Mouse (Mus musculus) embryonic facial prominence, embryonic 12.5 days (tissue): ENCODE data around the gene Dnmt1. TPM values are rescaled to one million over a fixed set of nuclear protein-coding genes. Genes with fewer than 3 reads are reported as not detected.

Source experiments
- ATAC-seq: fragments of 200-750 bp; cut with Nextera tagmentation; 2 replicates; pipeline ENCODE4 v1.8.0; 2017; ENCODE audit not compliant: insufficient number of reproducible peaks, insufficient read depth, low FRiP score, low TSS enrichment
- H3K27ac ChIP-seq: fragments of 300-500 bp; sonication (generic); 2 replicates; pipeline ENCODE4 v1.5.1; 2016; ENCODE audit warnings: mild to moderate bottlenecking
- H3K27me3 ChIP-seq: fragments of 300-500 bp; sonication (generic); 2 replicates; pipeline ENCODE4 v1.6.1; 2016; ENCODE audit warnings: mild to moderate bottlenecking, moderate library complexity
- H3K36me3 ChIP-seq: fragments of 300-500 bp; sonication (generic); 2 replicates; pipeline ENCODE4 v1.6.1; 2016; ENCODE audit warnings: mild to moderate bottlenecking
- H3K4me1 ChIP-seq: fragments of 300-500 bp; sonication (generic); 2 replicates; pipeline ENCODE4 v1.6.1; 2016
- H3K4me2 ChIP-seq: fragments of 300-500 bp; sonication (generic); replicated peaks from 2 replicates; pipeline ENCODE4 v1.6.1; 2016; ENCODE audit warnings: mild to moderate bottlenecking, moderate library complexity
- H3K4me3 ChIP-seq: fragments of 300-500 bp; sonication (generic); 2 replicates; pipeline ENCODE4 v1.5.1; 2016; ENCODE audit warnings: mild to moderate bottlenecking
- H3K9ac ChIP-seq: fragments of 300-500 bp; sonication (generic); 2 replicates; pipeline ENCODE4 v1.6.1; 2016; ENCODE audit warnings: mild to moderate bottlenecking, moderate library complexity
- H3K9me3 ChIP-seq: fragments of 300-500 bp; sonication (generic); 2 replicates; pipeline ENCODE4 v1.6.1; 2016; ENCODE audit warnings: mild to moderate bottlenecking, moderate library complexity
- WGBS: fragments of 180-500 bp; shearing (Covaris S2); methylation state at CpG from one replicate; pipeline ENCODE4 v1.1.7; 2016; 5-methylcytosine and 5-hydroxymethylcytosine counted together
- polyA plus RNA-seq: library from polyadenylated mRNA; unstranded; fragments of >200 nt; fragmentation: Nextera tagmentation; extraction: Ambion mirVana; gene quantifications from 2 replicates; pipeline ENCODE4 v1.2.1, GENCODE M21; 2016

Gene Dnmt1
- polyA plus RNA-seq, 1 experiment from 2014 or later: 124 TPM

GRCm38 (mm10) chr9:20975431-20976215 lies 15.9 kb upstream of the Dnmt1 start:
- H3K4me1 ChIP-seq: peaks cover 55% of the 10 kb centered on the region

GRCm38 (mm10) chr9:20973682-20974075 lies 14.0 kb upstream of the Dnmt1 start:
- Histone ChIP-seq H3K27me3 (no peaks in the 10 kb centered on the region), H3K27ac (peak overlapping the region; percentile 93), H3K9ac (peak overlapping the region; percentile 51; the same call in 1 of the 2 replicates), H3K4me3 (peak overlapping the region; percentile 86), H3K36me3 (peaks cover 10% of the 10 kb centered on the region), H3K9me3 (no peaks in the 10 kb centered on the region), H3K4me1 (peaks cover 51% of the 10 kb centered on the region), H3K4me2 (peak overlapping the region; percentile 82)
- no peak for ATAC-seq
- 38% methylated on average over 6 of the region's 6 CpGs for WGBS

More at GRCm38 (mm10) chr9:20975431-20976215, 15.9 kb upstream of the Dnmt1 start:
- Histone ChIP-seq H3K4me2 (peak overlapping the region; percentile 82), H3K9me3 (no peaks in the 10 kb centered on the region), H3K27ac (peak overlapping the region; percentile 99), H3K36me3 (peaks cover under 1% of the 10 kb centered on the region; the same call in 1 of the 2 replicates), H3K27me3 (no peaks in the 10 kb centered on the region), H3K4me3 (peak overlapping the region; percentile 86), H3K9ac (peak overlapping the region; percentile 90)
- WGBS: under 1% methylated on average over 45 of the region's 45 CpGs
- no peak for ATAC-seq

- H3K4me2 ChIP-seq: peak overlapping the region; percentile 82
Measured at GRCm38 (mm10) chr9:20973001-20973681, 13.5 kb upstream of the Dnmt1 start.

GRCm38 (mm10) chr9:20972141-20972992 lies 12.7 kb upstream of the Dnmt1 start:
- peaks cover 51% of the 10 kb centered on the region for H3K4me1 ChIP-seq
- peaks cover 23% of the 10 kb centered on the region for H3K36me3 ChIP-seq
- ATAC-seq: peak; percentile 64
- peak overlapping the region; percentile 51 for H3K9ac ChIP-seq
- no peaks in the 10 kb centered on the region for H3K27me3 ChIP-seq
- WGBS: 8% methylated on average over 28 of the region's 28 CpGs
- H3K4me3 ChIP-seq: peak overlapping the region; percentile 86
- H3K27ac ChIP-seq: peak overlapping the region; percentile 93
- no peaks in the 10 kb centered on the region for H3K9me3 ChIP-seq
- H3K4me2 ChIP-seq: peak overlapping the region; percentile 82

More at GRCm38 (mm10) chr9:20973001-20973681, 13.5 kb upstream of the Dnmt1 start:
- H3K36me3 ChIP-seq: peaks cover 15% of the 10 kb centered on the region
- H3K9me3 ChIP-seq: no peaks in the 10 kb centered on the region
- ATAC-seq: no peak
- peaks cover 51% of the 10 kb centered on the region for H3K4me1 ChIP-seq
- 68% methylated on average over 4 of the region's 4 CpGs for WGBS
- H3K4me3 ChIP-seq: peak overlapping the region; percentile 86
- peak overlapping the region; percentile 93 for H3K27ac ChIP-seq
- no peaks in the 10 kb centered on the region for H3K27me3 ChIP-seq
- peak overlapping the region; percentile 51 for H3K9ac ChIP-seq

GRCm38 (mm10) chr9:20971751-20972140 lies 12.1 kb upstream of the Dnmt1 start:
- Histone ChIP-seq H3K27ac (peak overlapping the region; percentile 93), H3K9ac (peak overlapping the region; percentile 51), H3K27me3 (no peaks in the 10 kb centered on the region), H3K4me1 (peaks cover 51% of the 10 kb centered on the region), H3K36me3 (peaks cover 29% of the 10 kb centered on the region), H3K4me2 (peak overlapping the region; percentile 82), H3K4me3 (peak overlapping the region; percentile 86), H3K9me3 (no peaks in the 10 kb centered on the region)
- ATAC-seq: peak; percentile 58
- WGBS: 14% methylated on average over 7 of the region's 7 CpGs

GRCm38 (mm10) chr9:20966747-20967146 lies 7.1 kb upstream of the Dnmt1 start:
- Histone ChIP-seq H3K4me3 (no peak overlapping the region), H3K27ac (no peak overlapping the region), H3K27me3 (no peaks in the 10 kb centered on the region), H3K4me2 (no peak overlapping the region), H3K4me1 (peaks cover 12% of the 10 kb centered on the region), H3K36me3 (peaks cover 60% of the 10 kb centered on the region), H3K9me3 (no peaks in the 10 kb centered on the region), H3K9ac (no peak overlapping the region)
- 85% methylated on average over 5 of the region's 5 CpGs for WGBS
- no peak for ATAC-seq

GRCm38 (mm10) chr9:20966008-20966407 lies 6.3 kb upstream of the Dnmt1 start:
- Histone ChIP-seq H3K27me3 (no peaks in the 10 kb centered on the region), H3K9ac (no peak overlapping the region), H3K27ac (no peak overlapping the region), H3K4me3 (no peak overlapping the region), H3K36me3 (peaks cover 60% of the 10 kb centered on the region), H3K4me2 (no peak overlapping the region), H3K4me1 (peaks cover 5% of the 10 kb centered on the region), H3K9me3 (no peaks in the 10 kb centered on the region)
- WGBS: 88% methylated on average over 3 of the region's 3 CpGs
- no peak for ATAC-seq

- no peak overlapping the region for H3K9ac ChIP-seq
- no peak overlapping the region for H3K27ac ChIP-seq
- no peak overlapping the region for H3K4me3 ChIP-seq
- ATAC-seq: no peak
- no peak overlapping the region for H3K4me2 ChIP-seq
- WGBS: 91% methylated on average over 4 of the region's 4 CpGs
- H3K36me3 ChIP-seq: peaks cover 58% of the 10 kb centered on the region
- no peaks in the 10 kb centered on the region for H3K9me3 ChIP-seq
- no peaks in the 10 kb centered on the region for H3K27me3 ChIP-seq
- 0 out of 2 replicates have a peak, but pooled peaks cover under 1% of the 10 kb centered on the region for H3K4me1 ChIP-seq
Measured at GRCm38 (mm10) chr9:20965606-20966005, 5.9 kb upstream of the Dnmt1 start.

- Histone ChIP-seq H3K27me3 (no peaks in the 10 kb centered on the region), H3K4me2 (no peak overlapping the region), H3K36me3 (peaks cover 28% of the 10 kb centered on the region), H3K9me3 (no peaks in the 10 kb centered on the region), H3K4me1 (no peaks in the 10 kb centered on the region), H3K4me3 (no peak overlapping the region), H3K9ac (no peak overlapping the region), H3K27ac (no peak overlapping the region)
- no peak for ATAC-seq
- WGBS: 69% methylated on average over 9 of the region's 9 CpGs
Measured at GRCm38 (mm10) chr9:20961557-20961956, 1.9 kb upstream of the Dnmt1 start.

- ATAC-seq: no peak
- no peak overlapping the region for H3K4me2 ChIP-seq
- no peak overlapping the region for H3K4me3 ChIP-seq
- H3K27ac ChIP-seq: no peak overlapping the region
- WGBS: 77% methylated on average over 3 of the region's 3 CpGs
- no peaks in the 10 kb centered on the region for H3K36me3 ChIP-seq
- no peaks in the 10 kb centered on the region for H3K9me3 ChIP-seq
- H3K9ac ChIP-seq: no peak overlapping the region
- H3K27me3 ChIP-seq: no peaks in the 10 kb centered on the region
- no peaks in the 10 kb centered on the region for H3K4me1 ChIP-seq
Measured at GRCm38 (mm10) chr9:20956989-20957388, 2.7 kb downstream of the Dnmt1 start.

GRCm38 (mm10) chr9:20952520-20953227 lies 7.0 kb downstream of the Dnmt1 start:
- Histone ChIP-seq H3K27ac (peak overlapping the region; percentile 94), H3K9me3 (no peaks in the 10 kb centered on the region), H3K4me2 (peak overlapping the region; percentile 87), H3K27me3 (no peaks in the 10 kb centered on the region), H3K36me3 (0 out of 2 replicates have a peak, but pooled peaks cover 9% of the 10 kb centered on the region), H3K4me3 (peak overlapping the region; percentile 88), H3K9ac (peak overlapping the region; percentile 89), H3K4me1 (peaks cover 13% of the 10 kb centered on the region)
- under 1% methylated on average over 51 of the region's 51 CpGs for WGBS
- peak; percentile 93 for ATAC-seq
